Mouse (Mus musculus): Measurements from ENCODE around the gene H1foo.

GRCm38 (mm10) chr6:115955169-115955568 is 10.4 kb downstream of the H1foo start:
- no peak for TF ChIP-seq CTCF (IDR thresholded peaks at IDR 0.05; ENCODE audit: insufficient read depth, low read length)
- TF ChIP-seq POLR2A (IDR thresholded peaks at IDR 0.05; ENCODE audit: borderline replicate concordance, extremely low read depth, low read depth, low read length): no peak
